Mouse (Mus musculus) heart, postnatal 0 days (tissue): ENCODE data around the gene Cenpa.

Source experiments
- CTCF ChIP-seq: IDR thresholded peaks from 2 replicates; pipeline ENCODE4 v1.5.1; 2016; ENCODE audit warnings: antibody characterized with exemption, control low read depth, low read depth
- EP300 ChIP-seq: IDR thresholded peaks from 2 replicates; pipeline ENCODE4 v1.6.1; 2016; ENCODE audit warnings: antibody characterized with exemption, low read depth

DNA sequence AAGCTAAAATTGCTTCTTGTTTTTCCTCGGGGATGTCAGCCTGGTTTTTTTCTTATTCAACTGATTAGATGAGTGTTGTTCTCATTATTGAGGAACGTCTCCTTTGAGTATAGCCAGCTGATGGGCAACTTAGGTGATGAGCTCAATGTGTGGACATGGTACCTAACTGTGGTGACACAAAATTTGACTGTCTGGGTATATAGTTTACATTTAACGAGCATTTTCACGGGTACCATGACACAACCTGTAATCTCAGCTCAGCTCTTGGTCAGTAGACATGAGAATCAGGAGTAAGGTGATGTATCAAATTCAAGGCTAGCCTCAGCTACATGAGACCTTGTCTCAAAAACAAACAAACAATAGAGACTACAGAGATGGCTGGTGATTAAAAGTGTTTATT is 50.9 kb downstream of the Cenpa start:
- TF ChIP-seq CTCF (no peak), EP300 (no peak)
